Mouse (Mus musculus) cerebellum, adult (tissue): Measurements from ENCODE around the gene Pigl.
"Not testable (repeated sequence)": the region's sequence is repeated elsewhere in the genome, so short reads cannot be mapped to it uniquely, and the experiment has no call there.

ENCODE experiments used
- ATAC-seq: cut with Nextera tagmentation; 2 replicates; pipeline ENCODE4 v1.9.2; 2017; ENCODE audit warnings: mild to moderate bottlenecking, moderate library complexity, mixed read lengths; ENCODE audit not compliant: insufficient number of reproducible peaks, low FRiP score, low TSS enrichment

Pigl gene

GRCm38 (mm10) chr11:62466546-62466945 lies 8.3 kb downstream of the Pigl start:
- no peak for ATAC-seq

GRCm38 (mm10) chr11:62467289-62467688 lies 9.0 kb downstream of the Pigl start:
- not testable (repeated sequence) for ATAC-seq

DNA sequence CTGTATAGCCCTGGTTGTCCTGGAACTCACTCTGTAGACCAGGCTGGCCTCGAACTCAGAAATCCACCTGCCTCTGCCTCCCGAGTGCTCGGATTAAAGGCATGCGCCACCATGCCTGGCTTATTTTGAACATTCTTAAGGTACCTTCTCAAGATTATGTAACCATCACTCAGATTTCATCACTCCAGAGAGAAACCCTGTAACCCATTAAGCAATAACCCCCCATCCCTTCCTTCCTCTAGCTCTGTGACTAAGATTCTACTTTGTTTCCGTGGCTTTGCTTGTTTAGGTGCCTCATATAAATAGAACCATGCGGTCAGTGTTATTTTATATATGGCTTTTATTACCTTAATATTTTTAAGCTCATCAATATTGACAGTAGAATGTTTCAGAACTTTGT lies 12.2 kb downstream of the Pigl start:
- ATAC-seq, result no peak

- no peak for ATAC-seq
These were observed 15.3 kb downstream of the Pigl start for GRCm38 (mm10) chr11:62473516-62473915.

- ATAC-seq, result no peak
These were observed 17.9 kb downstream of the Pigl start for GRCm38 (mm10) chr11:62476156-62476555.

DNA sequence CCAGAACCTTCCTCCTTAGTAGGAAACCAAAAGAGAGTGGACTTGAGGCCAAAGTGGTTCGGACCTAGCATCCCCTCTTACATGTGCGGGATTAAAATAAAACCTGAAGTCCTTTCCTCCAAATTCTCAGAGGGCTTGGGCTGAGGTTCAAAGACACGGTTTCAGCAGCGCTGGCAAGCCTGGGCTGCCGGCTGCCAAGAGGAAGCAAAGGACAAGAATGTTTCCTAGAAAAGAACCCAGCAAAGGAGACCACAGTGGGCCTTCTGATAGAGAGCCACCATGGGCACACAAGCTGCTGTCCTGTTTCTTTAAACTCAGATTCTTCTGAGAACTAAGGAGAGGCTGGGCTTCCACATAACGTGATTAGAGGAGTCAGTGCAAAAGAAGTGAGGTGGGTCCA lies 20.7 kb downstream of the Pigl start:
- ATAC-seq, result no peak

- ATAC-seq, result no peak
These were observed 21.3 kb downstream of the Pigl start for GRCm38 (mm10) chr11:62479581-62479980.

GRCm38 (mm10) chr11:62486949-62487348 lies 28.7 kb downstream of the Pigl start:
- ATAC-seq, result no peak

- no peak for ATAC-seq
These were observed 29.5 kb downstream of the Pigl start for GRCm38 (mm10) chr11:62487540-62488350.

DNA sequence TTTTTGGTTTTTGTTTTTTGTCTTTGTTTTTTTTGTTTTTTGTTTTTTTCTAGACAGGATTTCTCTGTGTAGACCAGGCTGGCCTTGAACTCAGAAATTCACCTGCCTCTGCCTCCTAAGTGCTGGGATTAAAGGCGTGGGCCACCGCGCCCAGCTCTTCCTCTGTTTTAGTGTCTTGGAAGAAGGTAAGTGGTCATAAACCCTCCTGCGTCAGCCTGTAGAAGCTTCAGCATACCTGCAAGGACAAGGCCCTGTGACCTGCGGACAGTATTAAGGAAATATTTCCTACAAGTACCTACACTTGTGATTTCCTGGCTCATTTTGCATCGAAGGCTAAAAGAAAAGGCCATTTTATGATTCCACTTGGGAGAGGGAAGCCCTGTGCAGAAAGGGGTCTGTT lies 35.4 kb downstream of the Pigl start:
- no peak for ATAC-seq

DNA sequence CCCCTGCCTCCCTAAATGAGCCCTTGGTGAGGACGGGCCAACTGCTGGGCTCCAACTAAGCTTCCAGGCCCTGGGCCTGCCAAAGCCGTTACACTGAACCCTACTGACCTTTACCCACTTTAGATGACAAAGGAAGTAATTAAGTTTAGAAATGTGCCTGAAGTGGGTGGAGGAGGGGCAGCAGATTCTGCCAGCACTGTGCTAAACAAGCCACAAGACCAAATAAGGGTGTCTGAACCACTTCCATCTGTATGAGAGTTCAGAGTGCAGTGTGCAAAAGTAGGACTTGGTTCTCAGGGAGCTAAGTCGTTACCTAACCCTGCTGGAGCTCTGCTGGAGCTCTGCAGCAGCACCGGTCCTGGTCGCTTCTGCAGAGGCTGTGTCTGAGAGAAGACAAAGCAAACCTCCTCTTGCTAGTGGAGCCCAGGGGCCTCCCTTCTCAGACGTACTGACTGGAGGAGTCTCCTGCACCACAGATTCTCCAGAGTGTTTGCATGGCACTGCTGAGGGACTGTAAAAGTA lies 36.6 kb downstream of the Pigl start:
- no peak for ATAC-seq

- no peak for ATAC-seq
These were observed 37.1 kb downstream of the Pigl start for GRCm38 (mm10) chr11:62495276-62495801.

DNA sequence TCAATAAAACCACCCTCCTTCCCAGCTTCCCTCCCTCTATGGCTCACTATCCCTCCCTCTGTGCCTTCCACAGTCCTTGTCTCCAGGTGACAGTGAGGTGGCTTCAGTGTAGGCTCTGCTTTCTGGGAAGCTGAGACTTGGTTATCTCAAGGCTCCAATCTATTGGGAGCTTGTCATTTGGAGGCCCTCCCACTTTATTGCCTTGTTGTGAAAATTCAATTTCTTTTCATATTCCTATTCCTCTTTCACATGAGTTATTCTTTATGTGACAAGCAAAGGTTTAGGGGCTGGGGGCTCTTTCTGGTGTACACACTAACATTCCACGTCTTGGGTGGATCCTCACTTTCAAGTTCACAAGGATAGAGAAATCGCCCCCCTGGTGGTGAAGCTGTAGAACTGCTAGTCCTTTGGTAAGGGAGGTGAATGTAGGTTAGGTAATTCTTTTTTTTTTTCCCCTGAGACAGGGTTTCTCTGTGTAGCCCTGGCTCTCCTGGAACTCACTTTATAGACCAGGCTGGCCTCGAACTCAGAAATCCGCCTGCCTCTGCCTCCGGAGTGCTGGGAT lies 38.0 kb downstream of the Pigl start:
- no peak for ATAC-seq

DNA sequence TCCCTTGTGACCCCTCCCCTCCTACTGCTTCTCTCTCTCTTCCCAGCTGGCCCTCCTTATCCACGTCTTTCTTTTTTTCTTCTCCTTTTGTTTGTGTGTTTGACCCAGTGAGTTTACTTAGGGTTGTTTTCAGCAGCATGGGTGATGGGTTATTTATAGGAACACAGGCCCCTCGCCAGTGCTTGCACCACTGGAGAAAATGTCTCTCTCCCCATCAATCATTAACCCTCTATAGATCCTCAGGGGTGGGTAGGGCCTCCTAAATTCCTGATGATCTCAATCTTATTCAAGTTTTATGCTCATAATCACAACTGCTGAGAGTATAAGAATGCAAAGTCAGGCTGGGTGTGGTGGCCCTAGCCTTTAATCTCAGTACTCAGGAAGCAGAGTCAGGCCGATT lies 38.9 kb downstream of the Pigl start:
- no peak for ATAC-seq

GRCm38 (mm10) chr11:62498802-62499201 lies 40.5 kb downstream of the Pigl start:
- ATAC-seq, result no peak

DNA sequence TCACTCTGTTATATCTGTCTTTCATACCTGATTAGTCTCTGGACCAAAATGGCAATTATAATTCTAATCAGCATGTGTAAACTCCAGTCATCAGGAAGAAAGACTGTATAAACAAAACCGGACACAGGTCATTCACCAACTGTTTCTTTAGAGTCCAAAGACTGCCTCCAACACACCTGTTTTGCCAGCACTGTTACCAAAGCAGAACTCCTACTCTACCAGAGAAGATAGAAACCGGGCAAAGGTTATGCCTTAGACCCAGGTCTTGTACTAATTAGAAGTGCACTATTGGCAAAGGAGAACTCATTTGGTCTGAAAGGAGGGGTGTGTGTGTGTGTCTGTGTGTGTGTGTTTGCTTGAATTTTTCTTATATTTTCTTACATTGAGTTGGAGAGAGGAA lies 42.3 kb downstream of the Pigl start:
- no peak for ATAC-seq

- ATAC-seq, result no peak
These were observed 49.4 kb downstream of the Pigl start for GRCm38 (mm10) chr11:62507683-62508082.

GRCm38 (mm10) chr11:62508365-62508764 lies 50.1 kb downstream of the Pigl start:
- ATAC-seq, result not testable (repeated sequence)

GRCm38 (mm10) chr11:62508816-62509215 lies 50.6 kb downstream of the Pigl start:
- ATAC-seq, result not testable (repeated sequence)

- no peak for ATAC-seq
These were observed 51.3 kb downstream of the Pigl start for GRCm38 (mm10) chr11:62509571-62509970.

DNA sequence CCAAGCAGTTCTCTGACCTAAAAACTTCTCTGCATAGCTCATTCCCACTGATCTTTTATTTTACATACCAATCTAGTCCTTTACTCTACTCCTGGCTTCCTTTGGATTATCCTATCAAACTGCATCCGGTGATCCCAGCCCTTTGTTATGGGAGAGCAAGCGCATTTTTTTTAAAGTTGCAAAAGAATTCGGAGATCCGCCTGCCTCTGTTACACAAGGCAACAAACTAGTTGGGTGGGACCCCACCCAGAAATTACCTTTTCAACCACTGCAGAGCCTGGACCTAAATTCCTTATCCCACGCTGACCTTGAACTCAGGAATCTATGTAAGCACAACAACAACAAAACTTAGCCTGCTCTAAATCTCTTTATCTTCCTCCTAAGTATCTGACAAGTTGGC lies 52.7 kb downstream of the Pigl start:
- no peak for ATAC-seq
